Mouse (Mus musculus) retina, embryonic 14.5 days (tissue): ENCODE data around the gene Zfp428.
A peak's percentile ranks its signal among the peaks of the same experiment; 100 is the strongest.
"Not testable (repeated sequence)": the region's sequence is repeated elsewhere in the genome, so short reads cannot be mapped to it uniquely, and the experiment has no call there.

Source experiments
- DNase-seq: peaks from one replicate; pipeline ENCODE4 v3.0.0-alpha.2; 2015; ENCODE audit warnings: low spot score

The Zfp428 gene

GRCm38 (mm10) chr7:24481474-24482207 is 25.2 kb upstream of the Zfp428 start, which contains the start of gene Cadm4:
Gene Cadm4, plus strand, starts transcription at chr7:24482023.
- DNase-seq: peak; percentile 87

DNA sequence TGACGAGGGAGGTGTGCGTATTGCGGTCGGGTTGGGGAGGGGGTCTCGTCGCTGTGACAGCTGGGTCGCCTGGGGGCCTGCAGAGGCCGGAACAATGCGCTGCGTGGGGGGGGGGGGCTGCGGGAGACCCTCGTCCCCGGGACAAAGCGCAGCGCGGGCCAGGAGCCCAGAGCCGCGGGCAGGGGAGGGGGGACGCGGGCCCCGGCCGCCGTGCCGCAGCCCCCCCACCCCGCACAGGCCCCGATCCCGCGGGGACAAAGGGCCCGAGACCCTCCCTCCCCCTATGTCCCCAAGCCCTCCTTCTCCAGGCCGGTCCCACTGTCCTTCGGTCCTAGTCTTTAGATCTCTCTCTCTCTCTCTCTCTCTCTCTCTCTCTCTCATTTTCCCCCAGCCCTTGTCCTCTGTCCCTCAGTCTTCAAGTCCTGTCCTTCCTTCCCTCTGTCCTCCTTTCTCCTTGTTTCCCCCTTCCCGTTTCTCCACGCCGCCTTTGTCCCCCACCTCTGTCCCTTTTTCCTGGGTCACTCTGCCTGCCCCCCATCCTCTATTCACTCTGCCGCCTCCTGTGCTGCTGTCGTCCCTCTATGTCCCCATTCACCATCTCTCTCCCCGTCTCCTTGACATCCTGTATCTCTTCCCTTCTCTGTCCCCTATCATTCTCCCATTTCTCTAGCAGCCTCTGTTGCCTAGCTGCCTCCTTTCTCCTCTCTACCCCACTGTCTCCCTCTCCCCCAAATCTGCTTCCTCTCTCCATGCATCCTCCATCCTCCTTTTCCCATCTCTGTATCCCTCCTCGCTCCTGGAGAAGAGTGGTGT is 24.4 kb upstream of the Zfp428 start:
- DNase-seq: no peak

- DNase-seq: not testable (repeated sequence)
These were observed 23.5 kb upstream of the Zfp428 start for GRCm38 (mm10) chr7:24483291-24483690.

DNA sequence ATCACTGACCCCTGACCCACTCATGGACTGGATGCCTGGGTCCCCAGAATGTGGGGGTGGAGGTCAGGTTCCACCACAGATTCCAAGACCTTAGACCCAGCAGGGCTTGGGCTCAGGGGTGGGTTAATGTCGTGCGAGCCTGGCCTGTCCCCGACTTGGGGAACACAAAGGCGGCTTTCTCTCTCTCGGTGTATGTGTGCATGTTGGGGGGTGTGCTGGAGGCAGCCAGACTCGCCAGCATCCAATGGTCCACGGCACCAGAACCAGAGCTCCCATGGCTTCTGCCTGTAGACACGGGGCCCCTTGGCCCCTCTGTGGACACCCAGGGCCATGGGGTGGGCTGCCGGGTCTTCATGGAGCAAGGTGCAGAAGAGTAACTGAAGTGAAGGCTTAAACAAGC is 21.3 kb upstream of the Zfp428 start:
- DNase-seq: no peak

DNA sequence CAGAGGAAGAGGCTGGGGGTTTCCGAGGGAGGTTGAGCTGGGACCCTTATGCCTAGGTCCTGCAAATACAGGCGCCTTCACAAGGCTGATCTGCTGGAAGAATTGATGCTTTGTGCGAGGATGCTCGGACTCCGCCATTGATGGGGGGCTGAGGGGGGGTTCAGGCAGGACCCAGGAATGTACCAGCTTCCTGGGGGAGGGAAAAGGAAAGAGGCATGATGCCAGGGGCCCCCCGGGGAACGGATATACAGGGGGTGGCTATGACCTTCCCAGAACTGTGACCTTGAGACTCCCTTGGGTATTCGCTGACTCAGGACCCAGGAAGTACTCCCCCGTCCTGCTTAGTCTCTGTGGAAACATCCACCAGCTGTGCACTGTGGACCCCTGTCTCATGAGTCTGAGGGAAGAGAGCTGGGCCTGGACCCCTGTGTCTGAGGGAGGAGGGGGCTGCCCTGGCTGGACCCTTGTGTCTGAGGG is 20.1 kb upstream of the Zfp428 start:
- peak; percentile 49 for DNase-seq

- DNase-seq: no peak
These were observed 19.4 kb upstream of the Zfp428 start for GRCm38 (mm10) chr7:24487403-24487802.

- no peak for DNase-seq
These were observed 18.5 kb upstream of the Zfp428 start for GRCm38 (mm10) chr7:24488303-24488702.

GRCm38 (mm10) chr7:24499856-24500577 is 6.8 kb upstream of the Zfp428 start:
- peak; percentile 42 for DNase-seq

- peak; percentile 45 for DNase-seq
These were observed 5.9 kb upstream of the Zfp428 start for GRCm38 (mm10) chr7:24500929-24501328.

DNA sequence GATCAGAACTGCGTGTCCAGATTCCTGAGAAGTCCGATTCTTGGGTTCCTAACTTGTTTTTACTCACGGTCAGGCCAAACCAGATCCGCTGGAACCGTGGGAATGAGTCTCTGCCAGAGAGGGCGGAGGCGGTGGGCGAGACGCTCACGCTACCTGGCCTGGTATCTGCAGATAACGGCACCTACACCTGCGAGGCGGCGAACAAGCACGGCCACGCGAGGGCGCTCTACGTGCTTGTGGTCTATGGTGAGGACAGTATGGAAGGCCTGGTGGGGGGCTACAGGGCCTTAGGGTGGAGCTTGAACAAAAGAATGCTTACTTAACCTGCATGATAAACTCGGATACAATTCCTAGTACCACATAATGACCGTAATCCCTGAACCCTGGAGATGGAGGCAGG is 5.3 kb upstream of the Zfp428 start:
- no peak for DNase-seq

- DNase-seq: no peak
These were observed 2.8 kb upstream of the Zfp428 start for GRCm38 (mm10) chr7:24504004-24504403.

GRCm38 (mm10) chr7:24504868-24505267 is 1.9 kb upstream of the Zfp428 start:
- no peak for DNase-seq

- DNase-seq: no peak
These were observed 1.2 kb upstream of the Zfp428 start for GRCm38 (mm10) chr7:24505447-24506064.

DNA sequence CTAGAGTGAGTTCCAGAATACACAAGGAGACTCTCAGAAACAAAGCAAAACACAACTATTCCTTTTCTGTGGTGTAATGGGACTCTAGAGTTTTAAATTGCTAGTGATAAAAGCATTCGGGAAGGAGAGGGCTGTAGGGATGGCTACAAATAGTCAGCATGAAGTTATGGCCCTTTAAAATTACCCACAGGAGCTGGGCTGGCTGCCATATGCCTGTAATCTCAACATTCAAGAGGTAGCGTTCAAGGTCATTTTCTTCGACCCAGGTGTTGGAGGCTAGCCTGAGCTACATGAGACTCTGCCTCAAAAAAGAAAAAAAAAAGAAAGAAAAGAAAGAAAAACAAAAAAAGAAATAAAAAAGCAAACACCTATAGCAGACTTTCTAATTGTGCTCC is 744 bp upstream of the Zfp428 start:
- no peak for DNase-seq

GRCm38 (mm10) chr7:24506476-24506837 is 349 bp upstream of the Zfp428 start:
- no peak for DNase-seq

DNA sequence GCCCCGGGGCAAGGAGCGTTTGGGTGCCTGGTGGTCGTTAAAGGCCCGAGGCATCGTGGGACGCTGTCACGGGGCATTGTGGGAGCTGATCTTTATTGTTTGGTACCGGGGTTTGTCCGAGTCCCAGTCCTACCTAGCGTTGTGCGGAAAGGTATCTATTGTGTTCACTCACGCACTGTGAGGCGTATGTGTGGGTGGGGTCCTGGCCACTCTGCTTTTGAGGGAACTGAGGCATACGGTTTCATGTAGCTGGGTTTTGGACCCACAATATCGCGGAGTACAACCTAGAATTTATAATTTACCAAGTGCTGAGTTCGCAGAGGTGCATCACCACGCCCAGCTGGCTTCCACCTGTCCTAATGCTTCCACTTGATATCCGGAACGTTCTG is 914 bp downstream of the Zfp428 start:
- DNase-seq: no peak

GRCm38 (mm10) chr7:24512355-24512754 is 5.5 kb downstream of the Zfp428 start, which contains the start of gene AC161166.1:
Gene AC161166.1, minus strand, starts transcription at chr7:24512455.
- no peak for DNase-seq

DNA sequence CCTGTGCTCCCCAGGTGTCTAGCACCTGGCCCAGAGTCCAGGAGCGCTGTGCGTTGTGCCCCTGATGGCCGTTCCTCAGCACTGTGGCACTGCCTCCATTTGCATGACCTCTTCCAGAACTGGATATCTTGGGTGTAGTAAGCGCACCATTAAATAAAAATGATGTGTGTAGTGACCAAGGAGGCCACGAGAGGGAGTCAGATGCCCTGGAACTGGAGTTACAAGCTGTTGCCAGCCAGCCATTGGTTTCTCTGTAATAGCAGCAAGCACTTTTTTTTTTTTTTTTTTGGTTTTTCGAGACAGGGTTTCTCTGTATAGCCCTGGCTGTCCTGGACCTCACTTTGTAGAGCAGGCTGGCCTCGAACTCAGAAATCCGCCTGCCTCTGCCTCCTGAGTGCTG is 9.5 kb downstream of the Zfp428 start:
- peak; percentile 44 for DNase-seq

GRCm38 (mm10) chr7:24517077-24517476 is 10.3 kb downstream of the Zfp428 start:
- no peak for DNase-seq

GRCm38 (mm10) chr7:24517654-24518053 is 10.8 kb downstream of the Zfp428 start:
- DNase-seq: no peak

GRCm38 (mm10) chr7:24519130-24519529 is 12.3 kb downstream of the Zfp428 start:
- DNase-seq: no peak

GRCm38 (mm10) chr7:24520054-24520453 is 13.2 kb downstream of the Zfp428 start:
- not testable (repeated sequence) for DNase-seq
